Mouse (Mus musculus): ENCODE measurements at regions not wholly inside any gene's neighbourhood (a gene's known extent, or its start where the extent isn't known, plus 50 kb on each side); places are given as distances from the start of the nearest gene placed in this dataset.

- Histone ChIP-seq H3K36me3 (no peaks in the 10 kb centered on the region), H3K4me1 (peaks cover 5% of the 10 kb centered on the region), H3K9me3 (no peaks in the 10 kb centered on the region), H3K27ac (replicated peaks) (no peak overlapping the region), H3K4me3 (no peak overlapping the region), H3K4me2 (replicated peaks) (no peak overlapping the region), H3K27me3 (no peaks in the 10 kb centered on the region), H3K9ac (replicated peaks) (no peak overlapping the region)
- ATAC-seq (ENCODE audit: low FRiP score, low read depth): peak; percentile 34; the same call in 1 of the 2 replicates
- WGBS: 21% methylated on average over 1 of the region's 1 CpGs
Measured at GRCm38 (mm10) chr14:85095631-85096030, 652.3 kb downstream of the Pcdh17 start.

DNA sequence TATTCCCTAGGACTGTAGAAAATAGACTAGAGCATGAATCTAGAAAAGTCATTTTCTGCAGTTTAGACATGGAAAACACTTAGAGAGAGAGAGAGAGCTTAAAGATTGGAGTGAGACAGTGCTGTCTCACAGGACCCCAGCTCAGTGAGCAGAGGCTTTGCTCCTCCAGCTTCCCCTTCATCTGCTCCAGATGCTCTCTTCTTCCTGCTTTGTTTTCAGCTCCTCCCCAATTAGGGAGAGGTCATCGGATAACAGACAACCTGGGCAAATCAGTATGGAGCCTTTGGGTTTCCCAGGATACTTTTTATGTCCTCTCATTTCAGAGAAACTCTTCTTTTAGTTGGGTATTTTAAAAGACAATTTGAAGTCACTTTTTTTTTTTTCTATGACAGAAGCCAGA is 653.7 kb downstream of the Pcdh17 start:
- H3K9ac ChIP-seq (replicated peaks): no peak overlapping the region
- H3K36me3 ChIP-seq: no peaks in the 10 kb centered on the region
- H3K27ac ChIP-seq (replicated peaks): no peak overlapping the region
- H3K4me2 ChIP-seq (replicated peaks): no peak overlapping the region
- 0% methylated on average over 1 of the region's 1 CpGs for WGBS
- no peak for ATAC-seq (ENCODE audit: low FRiP score, low read depth)
- H3K4me3 ChIP-seq: no peak overlapping the region
- no peaks in the 10 kb centered on the region for H3K9me3 ChIP-seq
- no peaks in the 10 kb centered on the region for H3K27me3 ChIP-seq
- peaks cover 5% of the 10 kb centered on the region for H3K4me1 ChIP-seq
